Mouse (Mus musculus) spleen, postnatal 36 days (tissue): Measurements from ENCODE around the gene Ndufaf3.

Experiments
- DNase-seq, 2 experiments: peaks; one replicate each; pipeline ENCODE4 v3.0.0; 2022; ENCODE audit warnings: low spot score in 2 of 2, mixed read lengths in 1 of 2

The Ndufaf3 gene

DNA sequence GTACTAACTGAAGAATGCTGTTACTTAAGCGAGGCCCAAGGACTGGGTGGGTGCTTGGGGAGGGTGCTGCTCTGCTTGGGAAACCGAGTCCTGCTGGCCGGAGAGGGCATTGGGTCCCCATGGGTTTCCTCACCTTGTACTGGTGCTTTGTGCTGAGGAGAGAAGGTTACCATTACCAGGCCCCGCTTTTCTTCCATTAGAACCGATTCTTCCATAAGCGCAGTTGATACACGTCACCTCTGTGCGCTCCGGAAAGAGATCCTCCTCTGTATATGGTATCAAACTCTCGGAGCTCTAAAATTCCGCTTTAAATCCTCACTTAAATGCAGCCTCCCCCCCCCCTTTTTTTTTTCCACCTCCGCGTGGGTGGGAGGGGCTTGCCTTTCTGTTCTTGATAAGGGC, 49.3 kb downstream of the Ndufaf3 start:
- peak in 1 of 2 experiments; percentile 31 for DNase-seq

DNA sequence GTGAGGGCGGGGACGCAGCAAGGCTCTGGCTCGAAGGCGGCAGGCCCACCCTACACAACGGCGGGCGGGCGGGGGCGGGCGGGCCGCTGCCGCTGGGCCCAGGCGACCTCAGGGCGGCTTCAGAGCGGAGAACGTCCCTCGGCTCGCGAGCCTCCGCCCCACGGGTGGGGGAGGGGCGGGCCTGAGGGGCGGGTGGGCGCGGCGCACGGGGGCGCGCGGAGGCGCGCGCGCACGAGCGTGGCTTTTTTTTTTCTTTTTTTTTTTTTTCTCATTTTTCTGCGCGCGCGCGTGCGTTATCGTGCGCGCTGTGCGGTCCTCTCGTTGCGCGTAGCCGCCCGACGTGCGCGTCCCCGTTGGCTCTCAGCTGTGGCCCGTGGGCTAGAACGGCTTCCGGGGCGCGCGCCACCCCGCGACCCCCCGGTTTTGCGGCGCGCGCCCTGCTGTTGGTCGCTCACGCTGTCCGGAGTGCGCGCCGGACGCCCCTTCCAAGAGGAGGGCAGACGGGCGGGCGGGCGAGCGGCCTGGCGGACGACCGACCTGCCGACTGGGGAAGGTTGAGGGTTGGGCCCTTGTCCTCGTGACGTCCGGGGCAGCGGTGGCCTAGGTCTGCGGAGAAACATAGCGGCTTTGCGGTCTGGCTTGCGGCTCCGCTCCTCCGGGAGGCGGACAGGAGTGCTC, 49.8 kb downstream of the Ndufaf3 start:
- peak; percentile 83 for DNase-seq

DNA sequence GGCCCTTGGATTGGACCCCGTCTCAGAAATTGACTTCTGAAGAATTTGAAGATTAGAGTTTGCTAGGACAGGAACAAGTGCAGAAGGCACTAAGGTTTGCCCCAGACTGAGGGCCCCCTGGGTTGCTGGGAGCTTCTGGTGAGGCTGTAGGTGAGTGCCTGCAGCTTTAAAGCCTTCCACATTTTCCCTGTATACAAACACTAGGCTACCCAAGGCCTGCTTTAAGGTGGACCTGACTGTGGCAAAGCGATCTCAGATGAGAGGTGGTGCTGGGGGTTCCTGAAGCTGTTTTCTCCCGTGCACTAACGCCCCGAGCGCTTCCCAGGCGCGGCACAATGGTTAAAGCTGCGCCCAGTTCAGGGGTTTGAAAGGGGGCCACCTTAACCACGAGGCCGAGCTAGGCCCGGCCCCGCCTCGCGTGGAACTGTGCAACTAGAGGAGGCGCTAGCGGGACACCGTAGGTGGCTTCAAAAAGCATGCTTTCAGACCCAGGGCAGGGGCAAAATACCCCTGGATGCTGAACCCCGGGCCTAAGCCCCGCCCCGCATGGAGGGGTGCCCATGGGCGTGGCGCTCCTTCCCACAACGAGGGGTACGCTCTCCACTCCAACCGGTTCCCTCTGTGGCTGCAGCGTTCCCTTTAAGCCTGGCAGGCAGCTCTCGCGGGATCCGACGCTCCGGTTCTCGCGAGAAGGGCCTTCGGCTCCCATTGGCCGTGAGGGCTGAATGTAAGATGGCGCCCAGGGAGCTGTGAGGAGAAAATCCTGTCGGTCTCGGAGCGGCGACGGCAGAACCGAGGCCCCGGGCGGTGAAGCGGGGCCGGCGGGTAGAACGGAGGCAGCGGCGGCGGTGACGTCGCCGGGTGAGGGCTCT, 50.6 kb downstream of the Ndufaf3 start, which contains the start of gene Qrich1:
Gene Qrich1 (plus strand): TSS at position 427 of the 872 bp plus-strand sequence.
- DNase-seq, result peak; percentile 93 to 96
